Mouse (Mus musculus) cerebellum, adult 2 months (tissue): ENCODE measurements around the gene Ccdc6. TPM values are rescaled to one million over a fixed set of nuclear protein-coding genes. Genes with fewer than 3 reads are reported as not detected.

Experiments
- DNase-seq, 2 experiments: peaks; one replicate each; pipeline ENCODE4 v3.0.0; 2021
- H3K27ac ChIP-seq: fragments of 200-500 bp; 2 replicates; pipeline ENCODE4 v1.5.1; 2012; ENCODE audit warnings: low read length, control low read depth, inconsistent platforms; ENCODE audit not compliant: insufficient read depth
- H3K27me3 ChIP-seq: fragments of 200-500 bp; 2 replicates; pipeline ENCODE4 v1.6.1; 2012; ENCODE audit warnings: inconsistent platforms, mild to moderate bottlenecking, low read length, moderate library complexity; ENCODE audit not compliant: control insufficient read depth, insufficient read depth
- H3K4me1 ChIP-seq: fragments of 200-500 bp; 2 replicates; pipeline ENCODE4 v1.6.1; 2011; ENCODE audit warnings: low read length; ENCODE audit not compliant: control insufficient read depth, insufficient read depth
- H3K4me3 ChIP-seq: fragments of 200-500 bp; replicated peaks from 2 replicates; pipeline ENCODE3; 2011; ENCODE audit warnings: mild to moderate bottlenecking, low read depth, low read length, control low read depth; ENCODE audit not compliant: insufficient read depth
- CTCF ChIP-seq: fragments of 200-500 bp; IDR thresholded peaks from 2 replicates; pipeline ENCODE4 v1.5.1; 2011; ENCODE audit warnings: low read depth, mild to moderate bottlenecking, control low read depth, low read length, moderate library complexity, borderline replicate concordance; ENCODE audit not compliant: insufficient read depth
- POLR2A ChIP-seq: fragments of 200-500 bp; IDR thresholded peaks from 2 replicates; pipeline ENCODE4 v1.6.1; 2011; ENCODE audit warnings: low read length, control low read depth, borderline replicate concordance; ENCODE audit not compliant: insufficient read depth
- WGBS: fragments of 180-500 bp; shearing (Covaris S2); methylation state at CpG from one replicate; pipeline ENCODE4 v1.1.7; 2018; 5-methylcytosine and 5-hydroxymethylcytosine counted together
- polyA plus RNA-seq: library from polyadenylated mRNA; depleted of rRNA; stranded (reverse); fragments of >200 nt; gene quantifications from 2 replicates; pipeline ENCODE4 v1.2.3, GENCODE M21; 2012

Ccdc6 gene
- polyA plus RNA-seq, 1 experiment: 31.7 TPM

- DNase-seq: no peak
- no peak overlapping the region for H3K4me3 ChIP-seq
- H3K4me1 ChIP-seq: peaks cover 21% of the 10 kb centered on the region
- TF ChIP-seq CTCF: no peak
- WGBS: 94% methylated on average over 6 of the region's 6 CpGs
- H3K27ac ChIP-seq: no peak overlapping the region
- H3K27me3 ChIP-seq: no peaks in the 10 kb centered on the region
Observed at GRCm38 (mm10) chr10:70111643-70112042, 14.7 kb downstream of the Ccdc6 start.

DNA sequence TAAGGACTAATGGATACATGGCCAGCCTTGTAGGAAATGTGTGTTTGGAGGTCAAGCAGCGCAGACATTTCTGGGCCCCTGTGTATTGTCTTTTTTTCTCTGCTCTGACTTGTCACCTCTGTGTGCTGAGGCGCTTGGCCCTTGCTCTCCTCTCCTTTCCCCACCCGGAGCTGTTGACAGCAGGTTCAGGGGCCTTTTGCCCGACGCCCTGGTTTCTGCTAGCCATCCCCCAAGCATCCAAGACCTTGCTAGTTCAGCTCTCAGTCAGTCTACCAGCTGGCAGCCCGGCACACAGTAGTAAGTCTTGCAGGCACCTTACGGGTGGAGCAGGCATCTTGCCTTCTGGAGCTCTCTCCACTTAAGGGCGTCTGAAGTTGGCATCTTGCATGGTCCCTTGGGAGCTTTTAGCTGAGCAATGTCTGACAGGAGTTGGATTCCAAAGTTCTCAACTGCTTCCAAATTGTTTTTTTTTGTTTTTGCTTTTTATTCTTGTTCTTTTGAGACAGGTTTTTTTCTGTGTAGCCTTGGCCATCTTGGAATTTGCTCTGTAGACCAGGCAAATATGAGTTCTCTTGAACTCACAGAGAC lies 17.2 kb downstream of the Ccdc6 start:
- H3K27ac ChIP-seq: no peak overlapping the region
- WGBS: 49% methylated on average over 8 of the region's 8 CpGs
- DNase-seq: no peak
- H3K4me3 ChIP-seq: no peak overlapping the region
- no peaks in the 10 kb centered on the region for H3K27me3 ChIP-seq
- TF ChIP-seq POLR2A (no peak), CTCF (no peak)
- peaks cover 17% of the 10 kb centered on the region for H3K4me1 ChIP-seq

GRCm38 (mm10) chr10:70116454-70116853 lies 19.5 kb downstream of the Ccdc6 start:
- WGBS: 95% methylated on average over 7 of the region's 7 CpGs
- TF ChIP-seq CTCF: no peak
- no peak for TF ChIP-seq POLR2A

DNA sequence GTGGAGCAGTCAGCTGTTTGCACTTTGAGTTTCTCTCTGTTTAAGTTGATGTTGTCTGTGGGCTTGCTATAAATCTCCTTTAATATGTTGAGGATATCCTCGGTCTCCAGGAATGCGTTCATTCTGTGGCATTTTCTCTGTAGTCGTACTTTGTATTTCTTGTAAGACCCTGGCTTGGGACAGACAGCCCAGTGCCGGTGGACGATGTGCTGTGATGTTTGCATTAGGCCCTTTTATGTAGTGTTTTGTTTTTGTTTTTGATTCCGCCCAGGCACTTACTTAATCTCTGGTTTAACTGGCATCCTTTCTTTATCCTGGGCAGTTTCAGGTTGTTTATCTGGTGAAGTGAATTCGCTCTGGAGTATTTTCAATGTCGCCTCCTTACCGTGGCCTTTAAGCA lies 22.5 kb downstream of the Ccdc6 start:
- no peak overlapping the region for H3K27ac ChIP-seq

More at GRCm38 (mm10) chr10:70116454-70116853, 19.5 kb downstream of the Ccdc6 start:
- H3K4me1 ChIP-seq: peaks cover 15% of the 10 kb centered on the region; the same call in 1 of the 2 replicates
- no peak overlapping the region for H3K4me3 ChIP-seq
- H3K27ac ChIP-seq: no peak overlapping the region
- no peak for DNase-seq
- H3K27me3 ChIP-seq: no peaks in the 10 kb centered on the region

GRCm38 (mm10) chr10:70119851-70120370 lies 23.0 kb downstream of the Ccdc6 start:
- Histone ChIP-seq H3K27ac (no peak overlapping the region; the same call in 1 of the 2 replicates), H3K4me3 (no peak overlapping the region), H3K4me1 (peaks cover 15% of the 10 kb centered on the region; the same call in 1 of the 2 replicates), H3K27me3 (no peaks in the 10 kb centered on the region)
- WGBS: 70% methylated on average over 9 of the region's 9 CpGs
- DNase-seq: no peak
- TF ChIP-seq CTCF: no peak
- TF ChIP-seq POLR2A: no peak

More for the DNA sequence above, 22.5 kb downstream of the Ccdc6 start:
- Histone ChIP-seq H3K27me3 (no peaks in the 10 kb centered on the region), H3K4me3 (no peak overlapping the region), H3K4me1 (peaks cover 15% of the 10 kb centered on the region; the same call in 1 of the 2 replicates)
- no peak for DNase-seq
- TF ChIP-seq CTCF (no peak), POLR2A (no peak)
- WGBS: 71% methylated on average over 9 of the region's 9 CpGs

- H3K27me3 ChIP-seq: no peaks in the 10 kb centered on the region
- H3K4me1 ChIP-seq: peaks cover 22% of the 10 kb centered on the region
- TF ChIP-seq CTCF (no peak), POLR2A (no peak)
- WGBS: 13% methylated on average over 17 of the region's 17 CpGs
- peak overlapping the region; percentile 0 for H3K4me3 ChIP-seq
- peak; percentile 62 to 77 for DNase-seq
- H3K27ac ChIP-seq: peak overlapping the region; percentile 54
Observed at GRCm38 (mm10) chr10:70120671-70121405, 23.9 kb downstream of the Ccdc6 start.

- H3K4me1 ChIP-seq: peaks cover 27% of the 10 kb centered on the region
- no peaks in the 10 kb centered on the region for H3K27me3 ChIP-seq
- peak overlapping the region; percentile 12; the same call in 1 of the 2 replicates for H3K27ac ChIP-seq
- no peak for TF ChIP-seq CTCF
- no peak for TF ChIP-seq POLR2A
- DNase-seq: no peak
- H3K4me3 ChIP-seq: peak overlapping the region; percentile 0
- WGBS: 74% methylated on average over 8 of the region's 8 CpGs
Observed at GRCm38 (mm10) chr10:70121406-70121695, 24.4 kb downstream of the Ccdc6 start.

GRCm38 (mm10) chr10:70123454-70123853 lies 26.5 kb downstream of the Ccdc6 start:
- DNase-seq: no peak
- H3K4me3 ChIP-seq: no peak overlapping the region
- WGBS: 91% methylated on average over 2 of the region's 2 CpGs
- peaks cover 33% of the 10 kb centered on the region for H3K4me1 ChIP-seq
- TF ChIP-seq CTCF (no peak), POLR2A (no peak)
- no peaks in the 10 kb centered on the region for H3K27me3 ChIP-seq
- no peak overlapping the region for H3K27ac ChIP-seq
